Mouse (Mus musculus) spleen, adult 2 months (tissue): ENCODE data around the gene Sult3a1.

Experiments used
- CTCF ChIP-seq: fragments of 200-500 bp; IDR thresholded peaks from 2 replicates; pipeline ENCODE4 v1.5.1; 2011; ENCODE audit warnings: mild to moderate bottlenecking, inconsistent platforms; ENCODE audit not compliant: insufficient read depth, insufficient read length, insufficient replicate concordance; ENCODE audit errors: extremely low read depth
- POLR2A ChIP-seq: fragments of 200-500 bp; IDR thresholded peaks from 2 replicates; pipeline ENCODE4 v1.6.1; 2011; ENCODE audit warnings: low read depth, low read length, inconsistent platforms

DNA sequence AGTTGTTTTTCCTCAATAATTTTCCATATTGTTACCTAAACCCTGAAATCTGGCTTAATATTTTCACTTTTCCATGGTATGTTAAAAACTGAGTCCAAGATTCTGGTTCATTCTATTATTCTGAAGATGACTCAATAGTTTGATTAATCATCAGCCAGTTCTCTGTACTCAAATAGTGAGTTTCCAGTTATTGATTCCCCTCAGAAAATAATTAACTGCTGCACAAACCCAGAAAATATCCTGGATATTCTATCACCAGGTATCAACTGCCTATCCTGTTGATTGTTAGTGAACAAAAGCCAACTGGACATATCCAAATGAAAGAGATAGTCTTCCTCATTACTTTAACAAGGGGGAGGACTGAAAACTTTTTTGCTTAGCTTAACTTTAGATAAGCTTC lies 43.3 kb upstream of the Sult3a1 start:
- TF ChIP-seq POLR2A (no peak), CTCF (no peak)
